Mouse (Mus musculus): ENCODE measurements around the gene Azin2.
A peak's percentile ranks its signal among the peaks of the same experiment; 100 is the strongest.

Azin2 gene

GRCm38 (mm10) chr4:128896667-128897066 lies 65.6 kb downstream of the Azin2 start:
- DNase-seq (ENCODE audit: low spot score): no peak

- DNase-seq (ENCODE audit: low spot score): no peak
These were observed 66.4 kb downstream of the Azin2 start for GRCm38 (mm10) chr4:128895841-128896240.

DNA sequence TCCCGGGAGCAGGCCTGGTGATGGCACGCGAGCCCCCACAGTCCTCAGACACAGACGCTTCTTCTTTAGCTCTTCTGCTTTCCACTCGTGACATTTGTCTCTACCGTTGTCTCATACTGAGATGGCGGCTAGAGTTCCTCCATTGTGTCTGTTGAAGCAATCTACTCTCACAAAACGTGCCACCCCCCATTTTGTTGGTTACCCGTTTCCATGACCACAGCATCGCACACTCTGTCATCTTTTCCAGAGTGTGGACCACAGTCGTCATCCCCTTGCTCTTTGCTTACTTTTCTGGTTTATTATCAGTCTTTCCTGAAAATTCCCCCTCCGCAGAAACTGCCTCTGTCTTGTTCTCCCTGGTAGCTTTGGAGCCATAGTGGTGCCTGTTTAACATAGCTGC lies 68.1 kb downstream of the Azin2 start:
- DNase-seq (ENCODE audit: low spot score): no peak

- no peak for DNase-seq (ENCODE audit: low spot score)
These were observed 70.1 kb downstream of the Azin2 start for GRCm38 (mm10) chr4:128892188-128892587.

DNA sequence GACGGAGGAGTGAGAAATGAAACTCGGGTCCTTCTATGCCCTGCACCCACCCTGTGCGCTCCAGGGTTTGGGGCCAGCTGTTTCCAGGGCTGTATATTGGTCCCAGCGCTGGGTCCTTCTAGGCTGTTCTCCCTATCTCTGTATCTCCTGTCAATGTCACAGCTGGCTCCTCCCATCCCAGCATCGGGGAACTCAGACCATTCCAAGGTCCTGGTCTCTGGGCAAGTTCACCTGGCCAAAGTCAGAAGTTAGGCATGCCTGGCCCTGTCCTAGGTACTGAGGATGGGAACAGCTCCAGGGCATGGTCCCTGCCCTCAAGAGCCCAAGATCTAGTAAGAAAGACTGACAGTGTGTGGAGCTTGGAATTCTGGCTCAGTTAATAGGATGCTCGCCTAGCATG lies 70.5 kb downstream of the Azin2 start:
- DNase-seq (ENCODE audit: low spot score): no peak

GRCm38 (mm10) chr4:128891157-128891556 lies 71.1 kb downstream of the Azin2 start:
- no peak for DNase-seq (ENCODE audit: low spot score)

- no peak for DNase-seq (ENCODE audit: low spot score)
These were observed 72.3 kb downstream of the Azin2 start for GRCm38 (mm10) chr4:128889752-128890630.

GRCm38 (mm10) chr4:128888436-128888990 lies 73.7 kb downstream of the Azin2 start:
- no peak for DNase-seq (ENCODE audit: low spot score)

DNA sequence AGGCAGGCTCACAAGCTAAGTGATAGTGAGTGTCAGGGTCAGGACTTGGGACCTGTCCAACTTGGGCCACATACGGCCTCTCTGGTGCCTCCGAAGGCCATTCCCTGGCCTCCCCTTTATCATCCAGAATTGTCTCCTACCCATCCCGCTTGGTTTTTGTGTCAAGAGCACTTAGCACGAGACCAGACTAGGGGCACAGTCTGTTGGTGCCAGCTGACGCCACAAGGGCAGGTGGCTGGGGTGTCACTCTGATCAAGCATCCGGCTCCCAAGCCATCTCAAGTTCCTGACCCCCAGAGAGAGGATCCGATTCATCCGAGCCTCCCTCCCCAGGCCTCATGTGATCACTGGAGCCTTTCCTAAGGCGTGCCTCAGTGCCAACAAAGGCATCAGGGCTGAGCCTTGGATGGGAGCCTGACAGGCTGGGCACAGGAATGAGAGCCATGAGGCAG lies 74.6 kb downstream of the Azin2 start:
- peak; percentile 70 for DNase-seq (ENCODE audit: low spot score)

- DNase-seq (ENCODE audit: low spot score): no peak
These were observed 75.2 kb downstream of the Azin2 start for GRCm38 (mm10) chr4:128887026-128887425.

GRCm38 (mm10) chr4:128886571-128886970 lies 75.7 kb downstream of the Azin2 start:
- no peak for DNase-seq (ENCODE audit: low spot score)

DNA sequence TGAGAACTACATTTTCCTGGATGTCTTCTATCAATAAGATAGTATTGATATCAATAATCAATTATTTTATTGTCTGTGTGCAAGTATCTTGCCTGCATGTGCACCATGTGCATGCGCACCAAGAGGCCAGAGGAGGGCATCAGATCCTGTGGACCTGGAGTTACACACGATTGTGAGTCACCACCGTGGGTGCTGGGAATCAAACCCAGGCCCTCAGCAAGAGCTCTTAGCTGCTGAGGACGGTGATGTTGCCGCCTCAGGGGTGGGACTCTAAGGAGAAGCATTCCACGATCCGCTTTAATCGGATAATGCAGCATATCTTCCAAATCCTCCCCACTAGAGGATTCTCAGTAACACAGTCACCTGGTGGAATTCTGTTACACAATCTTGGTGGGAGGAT lies 76.7 kb downstream of the Azin2 start:
- no peak for DNase-seq (ENCODE audit: low spot score)

- no peak for DNase-seq (ENCODE audit: low spot score)
These were observed 77.5 kb downstream of the Azin2 start for GRCm38 (mm10) chr4:128884711-128885095.

GRCm38 (mm10) chr4:128883801-128884710 lies 78.2 kb downstream of the Azin2 start:
- DNase-seq (ENCODE audit: low spot score): peak; percentile 60

- DNase-seq (ENCODE audit: low spot score): peak; percentile 72
These were observed 78.9 kb downstream of the Azin2 start, which contains the start of gene Trim62 for GRCm38 (mm10) chr4:128883379-128883781. TSS of gene Trim62 (plus strand) at chr4:128883580.
